Mouse (Mus musculus) lung, embryonic 16.5 days (tissue): Measurements from ENCODE around the gene Foxp3. TPM values are rescaled to one million over a fixed set of nuclear protein-coding genes. Genes with fewer than 3 reads are reported as not detected.

Source experiments
- ATAC-seq: fragments of 200-750 bp; cut with Nextera tagmentation; 2 replicates; pipeline ENCODE4 v1.8.0; 2017; ENCODE audit warnings: low read depth, mild to moderate bottlenecking, moderate library complexity
- H3K27ac ChIP-seq: fragments of 300-500 bp; sonication (generic); 2 replicates; pipeline ENCODE4 v1.5.1; 2014; ENCODE audit warnings: mild to moderate bottlenecking, control low read depth, low read length
- H3K27me3 ChIP-seq: fragments of 300-500 bp; sonication (generic); 2 replicates; pipeline ENCODE4 v1.6.1; 2014; ENCODE audit warnings: low read depth, low read length, mixed read lengths; ENCODE audit not compliant: control insufficient read depth, insufficient read depth
- H3K36me3 ChIP-seq: fragments of 300-500 bp; sonication (generic); 2 replicates; pipeline ENCODE4 v1.6.1; 2014; ENCODE audit warnings: low read length; ENCODE audit not compliant: control insufficient read depth, insufficient read depth
- H3K4me1 ChIP-seq: fragments of 300-500 bp; sonication (generic); replicated peaks from 2 replicates; pipeline ENCODE4 v1.6.1; 2014; ENCODE audit warnings: low read length, mixed read lengths; ENCODE audit not compliant: control insufficient read depth, insufficient read depth
- H3K4me2 ChIP-seq: fragments of 300-500 bp; sonication (generic); 2 replicates; pipeline ENCODE4 v1.6.1; 2014; ENCODE audit warnings: low read depth, low read length, control low read depth
- H3K4me3 ChIP-seq: fragments of 300-500 bp; sonication (generic); 2 replicates; pipeline ENCODE4 v1.5.1; 2014; ENCODE audit warnings: mild to moderate bottlenecking, low read length, control low read depth
- H3K9ac ChIP-seq: fragments of 300-500 bp; sonication (generic); 2 replicates; pipeline ENCODE4 v1.6.1; 2014; ENCODE audit warnings: low read length, control low read depth
- H3K9me3 ChIP-seq: fragments of 300-500 bp; sonication (generic); 2 replicates; pipeline ENCODE4 v1.6.1; 2016; ENCODE audit warnings: low read length; ENCODE audit not compliant: control insufficient read depth
- WGBS: fragments of 180-500 bp; shearing (Covaris S2); extraction: QIAGEN DNeasy Blood & Tissue Kit; methylation state at CpG from one replicate; pipeline ENCODE4 v1.1.7; 2014; 5-methylcytosine and 5-hydroxymethylcytosine counted together
- polyA plus RNA-seq: library from polyadenylated mRNA; unstranded; fragments of >200 nt; fragmentation: Nextera tagmentation; extraction: Ambion mirVana; gene quantifications from 2 replicates; pipeline ENCODE4 v1.2.1, GENCODE M21; 2015

Gene Foxp3
- polyA plus RNA-seq, 1 experiment from 2014 or later: 0.11 TPM

- H3K4me3 ChIP-seq: no peak overlapping the region
- H3K4me2 ChIP-seq: no peak overlapping the region
- no peaks in the 10 kb centered on the region for H3K9me3 ChIP-seq
- ATAC-seq: no peak
- no peaks in the 10 kb centered on the region for H3K36me3 ChIP-seq
- peaks cover 3% of the 10 kb centered on the region; the same call in 1 of the 2 replicates for H3K27me3 ChIP-seq
- H3K9ac ChIP-seq: no peak overlapping the region
- H3K27ac ChIP-seq: no peak overlapping the region
- WGBS: 25% methylated on average over 12 of the region's 12 CpGs
- H3K4me1 ChIP-seq: no peaks in the 10 kb centered on the region
Observed at GRCm38 (mm10) chrX:7640785-7641184, 67.3 kb downstream of the Foxp3 start.

Other genes with a start within 250 kb of the Foxp3 start
- 0.55 and 0.64 TPM in 2 replicates for gene Usp27x, start 197.8 kb upstream of the Foxp3 start, polyA plus RNA-seq
- gene Ppp1r3f, start 639 bp downstream of the Foxp3 start, polyA plus RNA-seq: 1.4 and 1.5 TPM in 2 replicates
- 29.9 and 30.2 TPM in 2 replicates for gene Ccdc22, start 31.9 kb downstream of the Foxp3 start, polyA plus RNA-seq
- 0.08 TPM in 1 of 2 replicates, not detected in the other for gene Cacna1f, start 33.4 kb downstream of the Foxp3 start, polyA plus RNA-seq
- gene Syp, start 64.8 kb downstream of the Foxp3 start, polyA plus RNA-seq: 2.6 and 3.2 TPM in 2 replicates
- 11.5 and 11.8 TPM in 2 replicates for gene Prickle3, start 83.6 kb downstream of the Foxp3 start, polyA plus RNA-seq
- 218 and 221 TPM in 2 replicates for gene Plp2, start 97.7 kb downstream of the Foxp3 start, polyA plus RNA-seq
- 0.38 and 0.45 TPM in 2 replicates for gene Magix, start 107.6 kb downstream of the Foxp3 start, polyA plus RNA-seq
- 51.6 and 51.8 TPM in 2 replicates for gene Gpkow, start 123.5 kb downstream of the Foxp3 start, polyA plus RNA-seq
- gene Wdr45, start 140.7 kb downstream of the Foxp3 start, polyA plus RNA-seq: 102 and 122 TPM in 2 replicates
- 0.72 and 1.7 TPM in 2 replicates for gene Gm45208, start 148.6 kb downstream of the Foxp3 start, polyA plus RNA-seq
- 54.7 and 60.6 TPM in 2 replicates for gene Praf2, start 154.8 kb downstream of the Foxp3 start, polyA plus RNA-seq
- 25.1 and 27.0 TPM in 2 replicates for gene Ccdc120, start 177.3 kb downstream of the Foxp3 start, polyA plus RNA-seq
- 27.1 and 28.0 TPM in 2 replicates for gene Tfe3, start 188.9 kb downstream of the Foxp3 start, polyA plus RNA-seq
- 41.9 and 44.0 TPM in 2 replicates for gene Gripap1, start 216.1 kb downstream of the Foxp3 start, polyA plus RNA-seq
- 1.1 TPM in 2 replicates for gene Kcnd1, start 248.6 kb downstream of the Foxp3 start, polyA plus RNA-seq